Mouse (Mus musculus): ENCODE results near the gene Trak1. TPM values are rescaled to one million over a fixed set of nuclear protein-coding genes. Genes with fewer than 3 reads are reported as not detected.

The Trak1 gene
- polyA plus RNA-seq, 1 experiment from 2014 or later = 32.9 TPM

GRCm38 (mm10) chr9:121373107-121373506 is 75.8 kb downstream of the Trak1 start:
- 82% methylated on average over 12 of the region's 13 CpGs for WGBS (ENCODE audit: missing documents)
- no peak overlapping the region for H3K27ac ChIP-seq
- H3K36me3 ChIP-seq (ENCODE audit: inconsistent target) = no peaks in the 10 kb centered on the region
- peaks cover 84% of the 10 kb centered on the region for H3K79me2 ChIP-seq (ENCODE audit: inconsistent target)
- H3K4me3 ChIP-seq (ENCODE audit: inconsistent target) = no peak overlapping the region

GRCm38 (mm10) chr9:121373512-121373911 is 76.2 kb downstream of the Trak1 start:
- Histone ChIP-seq H3K4me3 (ENCODE audit: inconsistent target) (no peak overlapping the region), H3K79me2 (ENCODE audit: inconsistent target) (peaks cover 82% of the 10 kb centered on the region), H3K36me3 (ENCODE audit: inconsistent target) (no peaks in the 10 kb centered on the region), H3K27ac (no peak overlapping the region)
- WGBS (ENCODE audit: missing documents) = 92% methylated on average over 4 of the region's 4 CpGs

- peaks cover 80% of the 10 kb centered on the region for H3K79me2 ChIP-seq (ENCODE audit: inconsistent target)
- H3K36me3 ChIP-seq (ENCODE audit: inconsistent target) = no peaks in the 10 kb centered on the region
- 29% methylated on average over 9 of the region's 9 CpGs for WGBS (ENCODE audit: missing documents)
- no peak overlapping the region for H3K4me3 ChIP-seq (ENCODE audit: inconsistent target)
- H3K27ac ChIP-seq = peak overlapping the region; percentile 31
These were observed 77.0 kb downstream of the Trak1 start for GRCm38 (mm10) chr9:121374076-121374863.

GRCm38 (mm10) chr9:121374864-121375255 is 77.6 kb downstream of the Trak1 start:
- no peak overlapping the region for H3K27ac ChIP-seq
- H3K4me3 ChIP-seq (ENCODE audit: inconsistent target) = no peak overlapping the region
- WGBS (ENCODE audit: missing documents) = 92% methylated on average over 5 of the region's 5 CpGs
- H3K79me2 ChIP-seq (ENCODE audit: inconsistent target) = peaks cover 76% of the 10 kb centered on the region
- H3K36me3 ChIP-seq (ENCODE audit: inconsistent target) = no peaks in the 10 kb centered on the region

GRCm38 (mm10) chr9:121376094-121376493 is 78.8 kb downstream of the Trak1 start:
- peaks cover 75% of the 10 kb centered on the region for H3K79me2 ChIP-seq (ENCODE audit: inconsistent target)
- no peak overlapping the region for H3K27ac ChIP-seq
- no peaks in the 10 kb centered on the region for H3K36me3 ChIP-seq (ENCODE audit: inconsistent target)
- 94% methylated on average over 5 of the region's 5 CpGs for WGBS (ENCODE audit: missing documents)
- no peak overlapping the region for H3K4me3 ChIP-seq (ENCODE audit: inconsistent target)

- 90% methylated on average over 10 of the region's 11 CpGs for WGBS (ENCODE audit: missing documents)
- Histone ChIP-seq H3K36me3 (ENCODE audit: inconsistent target) (no peaks in the 10 kb centered on the region), H3K27ac (no peak overlapping the region)
These were observed 83.1 kb downstream of the Trak1 start for GRCm38 (mm10) chr9:121380310-121380920.

GRCm38 (mm10) chr9:121381678-121382297 is 84.5 kb downstream of the Trak1 start:
- no peak overlapping the region for H3K27ac ChIP-seq
- WGBS (ENCODE audit: missing documents) = 53% methylated on average over 17 of the region's 17 CpGs
- no peaks in the 10 kb centered on the region for H3K36me3 ChIP-seq (ENCODE audit: inconsistent target)
- H3K79me2 ChIP-seq (ENCODE audit: inconsistent target) = peaks cover 76% of the 10 kb centered on the region; the same call in 1 of the 2 replicates
- H3K4me3 ChIP-seq (ENCODE audit: inconsistent target) = no peak overlapping the region

More at GRCm38 (mm10) chr9:121380310-121380920, 83.1 kb downstream of the Trak1 start:
- peaks cover 76% of the 10 kb centered on the region for H3K79me2 ChIP-seq (ENCODE audit: inconsistent target)
- H3K4me3 ChIP-seq (ENCODE audit: inconsistent target) = no peak overlapping the region

- no peak overlapping the region for H3K4me3 ChIP-seq (ENCODE audit: inconsistent target)
- 44% methylated on average over 14 of the region's 14 CpGs for WGBS (ENCODE audit: missing documents)
- H3K36me3 ChIP-seq (ENCODE audit: inconsistent target) = no peaks in the 10 kb centered on the region
- H3K79me2 ChIP-seq (ENCODE audit: inconsistent target) = peaks cover 78% of the 10 kb centered on the region; the same call in 1 of the 2 replicates
- no peak overlapping the region for H3K27ac ChIP-seq
These were observed 85.3 kb downstream of the Trak1 start for GRCm38 (mm10) chr9:121382568-121382967.

GRCm38 (mm10) chr9:121383180-121383586 is 85.9 kb downstream of the Trak1 start:
- Histone ChIP-seq H3K79me2 (ENCODE audit: inconsistent target) (peaks cover 78% of the 10 kb centered on the region; the same call in 1 of the 2 replicates), H3K27ac (no peak overlapping the region), H3K4me3 (ENCODE audit: inconsistent target) (no peak overlapping the region), H3K36me3 (ENCODE audit: inconsistent target) (no peaks in the 10 kb centered on the region)
- WGBS (ENCODE audit: missing documents) = 97% methylated on average over 9 of the region's 9 CpGs

GRCm38 (mm10) chr9:121384620-121385019 is 87.3 kb downstream of the Trak1 start:
- no peak overlapping the region for H3K4me3 ChIP-seq (ENCODE audit: inconsistent target)
- 82% methylated on average over 7 of the region's 7 CpGs for WGBS (ENCODE audit: missing documents)
- no peaks in the 10 kb centered on the region for H3K36me3 ChIP-seq (ENCODE audit: inconsistent target)
- H3K79me2 ChIP-seq (ENCODE audit: inconsistent target) = peaks cover 90% of the 10 kb centered on the region; the same call in 1 of the 2 replicates
- H3K27ac ChIP-seq = no peak overlapping the region

- peaks cover 86% of the 10 kb centered on the region; the same call in 1 of the 2 replicates for H3K79me2 ChIP-seq (ENCODE audit: inconsistent target)
- WGBS (ENCODE audit: missing documents) = 53% methylated on average over 16 of the region's 16 CpGs
- no peaks in the 10 kb centered on the region for H3K36me3 ChIP-seq (ENCODE audit: inconsistent target)
- H3K27ac ChIP-seq = no peak overlapping the region
- H3K4me3 ChIP-seq (ENCODE audit: inconsistent target) = no peak overlapping the region
These were observed 87.9 kb downstream of the Trak1 start for GRCm38 (mm10) chr9:121385091-121385748.

- no peak overlapping the region for H3K4me3 ChIP-seq (ENCODE audit: inconsistent target)
- no peaks in the 10 kb centered on the region for H3K36me3 ChIP-seq (ENCODE audit: inconsistent target)
- 95% methylated on average over 11 of the region's 12 CpGs for WGBS (ENCODE audit: missing documents)
- no peak overlapping the region for H3K27ac ChIP-seq
- peaks cover 80% of the 10 kb centered on the region; the same call in 1 of the 2 replicates for H3K79me2 ChIP-seq (ENCODE audit: inconsistent target)
These were observed 88.5 kb downstream of the Trak1 start for GRCm38 (mm10) chr9:121385749-121386350.

- Histone ChIP-seq H3K36me3 (ENCODE audit: inconsistent target) (peaks cover 11% of the 10 kb centered on the region; the same call in 1 of the 2 replicates), H3K27ac (no peak overlapping the region), H3K79me2 (ENCODE audit: inconsistent target) (peaks cover 64% of the 10 kb centered on the region; the same call in 1 of the 2 replicates), H3K4me3 (ENCODE audit: inconsistent target) (no peak overlapping the region)
- WGBS (ENCODE audit: missing documents) = 96% methylated on average over 9 of the region's 9 CpGs
These were observed 90.4 kb downstream of the Trak1 start for GRCm38 (mm10) chr9:121387539-121388272.

All from macrophage (primary cell).